Mouse (Mus musculus) lung, adult 2 months (tissue): Measurements from ENCODE around the gene Cotl1. TPM values are rescaled to one million over a fixed set of nuclear protein-coding genes. Genes with fewer than 3 reads are reported as not detected.

ENCODE experiments used
- DNase-seq: peaks from one replicate; pipeline ENCODE4 v3.0.0; 2022
- H3K4me1 ChIP-seq: fragments of 200-500 bp; 2 replicates; pipeline ENCODE4 v1.6.1; 2011; ENCODE audit warnings: low read length; ENCODE audit not compliant: control insufficient read depth, insufficient read depth
- H3K4me3 ChIP-seq: fragments of 200-500 bp; replicated peaks from 2 replicates; pipeline ENCODE3; 2011; ENCODE audit warnings: low read depth, mild to moderate bottlenecking, control low read depth, low read length; ENCODE audit errors: extremely low read depth
- CTCF ChIP-seq: fragments of 200-500 bp; IDR thresholded peaks from 2 replicates; pipeline ENCODE4 v1.5.1; 2011; ENCODE audit warnings: mild to moderate bottlenecking, low read length, control low read depth; ENCODE audit not compliant: insufficient read depth
- POLR2A ChIP-seq: fragments of 200-500 bp; IDR thresholded peaks from 2 replicates; pipeline ENCODE4 v1.6.1; 2011; ENCODE audit warnings: low read depth, mild to moderate bottlenecking, control low read depth, low read length, borderline replicate concordance; ENCODE audit errors: extremely low read depth
- WGBS: fragments of 180-500 bp; shearing (Covaris S2); methylation state at CpG from one replicate; pipeline ENCODE4 v1.1.7; 2018; 5-methylcytosine and 5-hydroxymethylcytosine counted together
- polyA plus RNA-seq: library from polyadenylated mRNA; depleted of rRNA; stranded (reverse); fragments of >200 nt; gene quantifications from 2 replicates; pipeline ENCODE4 v1.2.3, GENCODE M21; 2012

The Cotl1 gene
- polyA plus RNA-seq, 1 experiment: 180 TPM

- WGBS: 53% methylated on average over 11 of the region's 11 CpGs
- Histone ChIP-seq H3K4me1 (peaks cover 5% of the 10 kb centered on the region), H3K4me3 (no peak overlapping the region)
- TF ChIP-seq POLR2A (no peak), CTCF (no peak)
- no peak for DNase-seq
Measured at GRCm38 (mm10) chr8:119824809-119825273, 15.5 kb downstream of the Cotl1 start.

DNA sequence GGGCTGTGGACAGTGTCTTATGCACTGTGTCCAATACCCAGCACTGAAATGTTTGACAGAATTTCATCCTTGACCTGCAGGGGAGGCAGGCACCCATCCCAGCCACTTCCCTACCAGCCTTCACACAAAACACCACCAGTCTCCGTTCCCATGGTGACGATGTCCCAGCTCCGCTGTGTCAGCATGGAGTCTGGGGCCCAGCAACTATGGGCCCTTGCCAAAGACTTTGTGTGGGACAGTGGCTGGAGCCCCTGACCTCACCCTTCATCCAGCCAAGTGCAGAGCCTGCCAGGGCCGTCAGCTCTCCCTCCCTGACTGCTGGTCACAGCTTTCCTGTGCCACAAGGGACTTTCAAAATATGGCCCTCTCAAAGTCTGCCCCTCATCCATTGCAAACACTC, 16.2 kb downstream of the Cotl1 start:
- no peak for DNase-seq

GRCm38 (mm10) chr8:119823278-119823677, 17.1 kb downstream of the Cotl1 start:
- no peak overlapping the region for H3K4me3 ChIP-seq
- TF ChIP-seq CTCF (no peak), POLR2A (no peak)
- WGBS: 93% methylated on average over 9 of the region's 9 CpGs
- no peak for DNase-seq
- H3K4me1 ChIP-seq: peaks cover 5% of the 10 kb centered on the region

More for the DNA sequence above, 16.2 kb downstream of the Cotl1 start:
- peaks cover 5% of the 10 kb centered on the region for H3K4me1 ChIP-seq
- TF ChIP-seq CTCF: no peak
- no peak for TF ChIP-seq POLR2A
- WGBS: 52% methylated on average over 4 of the region's 4 CpGs
- no peak overlapping the region for H3K4me3 ChIP-seq

- peaks cover 3% of the 10 kb centered on the region; the same call in 1 of the 2 replicates for H3K4me1 ChIP-seq
- WGBS: 92% methylated on average over 6 of the region's 6 CpGs
- TF ChIP-seq POLR2A (no peak), CTCF (no peak)
Measured at GRCm38 (mm10) chr8:119821691-119822090, 18.7 kb downstream of the Cotl1 start.

GRCm38 (mm10) chr8:119819976-119820375, 20.4 kb downstream of the Cotl1 start:
- no peak for DNase-seq
- no peak overlapping the region for H3K4me3 ChIP-seq
- WGBS: 94% methylated on average over 8 of the region's 8 CpGs
- no peak for TF ChIP-seq CTCF
- TF ChIP-seq POLR2A: no peak
- H3K4me1 ChIP-seq: peaks cover 3% of the 10 kb centered on the region; the same call in 1 of the 2 replicates

More at GRCm38 (mm10) chr8:119821691-119822090, 18.7 kb downstream of the Cotl1 start:
- no peak overlapping the region for H3K4me3 ChIP-seq
- no peak for DNase-seq

- WGBS: 69% methylated on average over 7 of the region's 7 CpGs
- Histone ChIP-seq H3K4me3 (no peak overlapping the region), H3K4me1 (peaks cover 3% of the 10 kb centered on the region; the same call in 1 of the 2 replicates)
- no peak for TF ChIP-seq POLR2A
- no peak for TF ChIP-seq CTCF
- DNase-seq: no peak
Measured at GRCm38 (mm10) chr8:119819316-119819715, 21.0 kb downstream of the Cotl1 start.

DNA sequence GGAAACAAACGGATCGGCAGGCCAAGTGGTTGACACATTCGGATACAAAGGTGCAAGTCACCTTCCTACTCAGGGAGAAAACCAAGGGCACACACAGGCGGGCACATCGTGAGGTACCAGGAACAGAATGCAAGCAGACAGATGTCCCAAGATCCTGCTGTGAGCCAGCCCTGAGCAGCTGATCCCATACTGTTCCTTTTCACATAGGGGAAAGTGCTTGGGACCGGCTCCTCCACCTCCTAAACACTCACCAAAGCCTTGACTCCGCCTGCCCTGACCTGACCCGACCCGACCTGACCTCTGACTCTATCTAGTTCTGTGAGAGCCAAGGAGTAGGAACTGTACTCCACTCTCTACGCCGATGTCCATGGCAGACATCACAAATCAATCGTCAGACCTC, 22.9 kb downstream of the Cotl1 start:
- H3K4me1 ChIP-seq: no peaks in the 10 kb centered on the region; the same call in 1 of the 2 replicates
- H3K4me3 ChIP-seq: no peak overlapping the region
- WGBS: 51% methylated on average over 12 of the region's 12 CpGs
- DNase-seq: no peak
- no peak for TF ChIP-seq POLR2A
- no peak for TF ChIP-seq CTCF

- Histone ChIP-seq H3K4me1 (no peaks in the 10 kb centered on the region; the same call in 1 of the 2 replicates), H3K4me3 (no peak overlapping the region)
- no peak for DNase-seq
- 81% methylated on average over 6 of the region's 6 CpGs for WGBS
- TF ChIP-seq POLR2A: no peak
- no peak for TF ChIP-seq CTCF
Measured at GRCm38 (mm10) chr8:119816219-119816618, 24.1 kb downstream of the Cotl1 start.

DNA sequence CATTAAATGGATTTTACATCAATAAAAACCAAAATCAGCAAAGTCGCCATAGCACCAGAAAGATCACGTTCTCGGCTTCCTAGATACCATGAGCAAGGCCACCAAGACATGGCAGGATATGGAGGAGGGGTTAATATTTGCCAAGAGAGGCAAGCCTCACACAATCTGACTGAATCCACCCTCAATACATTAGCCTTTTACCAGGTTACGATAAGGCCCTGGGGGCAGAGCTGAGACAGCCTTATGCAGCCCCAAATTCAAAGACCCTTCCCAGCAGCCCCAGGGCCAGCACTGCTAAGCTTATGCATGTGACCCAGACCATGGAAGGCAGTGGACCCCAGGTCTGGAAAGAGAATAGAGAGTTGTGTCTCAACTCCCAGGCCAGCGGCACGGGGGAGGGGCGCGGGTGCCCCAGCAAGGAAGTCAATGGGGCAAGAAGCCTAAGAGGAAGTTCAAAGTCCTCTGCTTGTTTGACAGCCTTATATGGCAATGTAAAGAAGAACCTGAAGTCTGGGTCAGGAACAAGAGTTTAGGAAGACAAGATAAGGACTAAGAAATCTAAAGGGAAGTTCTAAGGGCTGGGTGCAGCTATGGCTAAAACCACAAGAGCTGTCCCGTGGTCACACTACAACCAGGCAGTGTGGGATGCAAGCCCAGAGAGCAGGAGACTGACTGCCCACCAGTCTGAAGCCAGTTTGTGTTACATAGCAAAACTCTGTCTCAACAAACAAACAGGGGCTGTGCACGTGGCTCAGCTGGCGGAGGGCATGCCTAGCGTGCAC, 27.5 kb downstream of the Cotl1 start:
- no peak overlapping the region for H3K4me3 ChIP-seq
- no peaks in the 10 kb centered on the region; the same call in 1 of the 2 replicates for H3K4me1 ChIP-seq
- TF ChIP-seq CTCF (no peak), POLR2A (no peak)
- DNase-seq: no peak
- 59% methylated on average over 12 of the region's 12 CpGs for WGBS

- TF ChIP-seq CTCF (peak; percentile 28; the same call in 1 of the 2 replicates), POLR2A (no peak)
- Histone ChIP-seq H3K4me1 (peaks cover under 1% of the 10 kb centered on the region; the same call in 1 of the 2 replicates), H3K4me3 (no peak overlapping the region)
- WGBS: 44% methylated on average over 6 of the region's 6 CpGs
- no peak for DNase-seq
Measured at GRCm38 (mm10) chr8:119811925-119812324, 28.4 kb downstream of the Cotl1 start.
